Mouse (Mus musculus): ENCODE results near the gene Glrp1. TPM values are rescaled to one million over a fixed set of nuclear protein-coding genes. Genes with fewer than 3 reads are reported as not detected.

The Glrp1 gene
- polyA plus RNA-seq, 1 experiment = not detected

- DNase-seq (ENCODE audit: low read depth, low spot score) = no peak
- 39% methylated on average over 8 of the region's 8 CpGs for WGBS
These were observed 43.4 kb downstream of the Glrp1 start for GRCm38 (mm10) chr1:88466325-88467064.

GRCm38 (mm10) chr1:88465722-88466121 lies 44.1 kb downstream of the Glrp1 start:
- 80% methylated on average over 4 of the region's 4 CpGs for WGBS

GRCm38 (mm10) chr1:88464109-88464905 lies 45.6 kb downstream of the Glrp1 start:
- DNase-seq (ENCODE audit: low read depth, low spot score) = no peak
- 62% methylated on average over 6 of the region's 6 CpGs for WGBS

More at GRCm38 (mm10) chr1:88465722-88466121, 44.1 kb downstream of the Glrp1 start:
- DNase-seq (ENCODE audit: low read depth, low spot score) = no peak

- WGBS = 36% methylated on average over 3 of the region's 3 CpGs
- DNase-seq (ENCODE audit: low read depth, low spot score) = no peak
These were observed 46.6 kb downstream of the Glrp1 start for GRCm38 (mm10) chr1:88463241-88463640.

GRCm38 (mm10) chr1:88462484-88462883 lies 47.4 kb downstream of the Glrp1 start:
- 9% methylated on average over 6 of the region's 6 CpGs for WGBS
- DNase-seq (ENCODE audit: low read depth, low spot score) = no peak

GRCm38 (mm10) chr1:88461096-88461495 lies 48.8 kb downstream of the Glrp1 start:
- 29% methylated on average over 1 of the region's 1 CpGs for WGBS
- no peak for DNase-seq (ENCODE audit: low read depth, low spot score)

- DNase-seq (ENCODE audit: low read depth, low spot score) = no peak
- 94% methylated on average over 5 of the region's 5 CpGs for WGBS
These were observed 50.2 kb downstream of the Glrp1 start for GRCm38 (mm10) chr1:88459655-88460054.

GRCm38 (mm10) chr1:88459196-88459595 lies 50.7 kb downstream of the Glrp1 start:
- 89% methylated on average over 4 of the region's 4 CpGs for WGBS
- no peak for DNase-seq (ENCODE audit: low read depth, low spot score)

- DNase-seq (ENCODE audit: low read depth, low spot score) = no peak
These were observed 53.3 kb downstream of the Glrp1 start for GRCm38 (mm10) chr1:88456451-88457072.

GRCm38 (mm10) chr1:88455761-88456160 lies 54.1 kb downstream of the Glrp1 start:
- no peak for DNase-seq (ENCODE audit: low read depth, low spot score)
- WGBS = 85% methylated on average over 3 of the region's 3 CpGs

More at GRCm38 (mm10) chr1:88456451-88457072, 53.3 kb downstream of the Glrp1 start:
- WGBS = 69% methylated on average over 14 of the region's 14 CpGs

GRCm38 (mm10) chr1:88454703-88455102 lies 55.2 kb downstream of the Glrp1 start:
- WGBS = 37% methylated on average over 3 of the region's 3 CpGs
- no peak for DNase-seq (ENCODE audit: low read depth, low spot score)

GRCm38 (mm10) chr1:88452198-88452597 lies 57.7 kb downstream of the Glrp1 start:
- WGBS = 69% methylated on average over 6 of the region's 6 CpGs
- DNase-seq (ENCODE audit: low read depth, low spot score) = no peak

- no peak for DNase-seq (ENCODE audit: low read depth, low spot score)
- 79% methylated on average over 4 of the region's 4 CpGs for WGBS
These were observed 59.2 kb downstream of the Glrp1 start for GRCm38 (mm10) chr1:88450668-88451067.

Other genes starting within 250 kb of the Glrp1 start
- gene Hjurp, start 232.4 kb downstream of the Glrp1 start, polyA plus RNA-seq (2012; rRNA removed) = 36.1 and 87.6 TPM in 2 replicates
- gene Trpm8, start 232.4 kb downstream of the Glrp1 start, polyA plus RNA-seq (2012; rRNA removed) = not detected in 2 replicates
- 0.09 TPM in 1 of 2 replicates, not detected in the other for gene Spp2, start 103.1 kb downstream of the Glrp1 start, polyA plus RNA-seq (2012; rRNA removed)
- 2.0 and 3.1 TPM in 2 replicates for gene Arl4c, start 192.2 kb upstream of the Glrp1 start, polyA plus RNA-seq (2012; rRNA removed)